Mouse (Mus musculus): ENCODE measurements around the gene Tesc. TPM values are rescaled to one million over a fixed set of nuclear protein-coding genes. Genes with fewer than 3 reads are reported as not detected.
A peak's percentile ranks its signal among the peaks of the same experiment; 100 is the strongest.

The Tesc gene
- polyA plus RNA-seq, 1 experiment from 2014 or later = 0.55 TPM

DNA sequence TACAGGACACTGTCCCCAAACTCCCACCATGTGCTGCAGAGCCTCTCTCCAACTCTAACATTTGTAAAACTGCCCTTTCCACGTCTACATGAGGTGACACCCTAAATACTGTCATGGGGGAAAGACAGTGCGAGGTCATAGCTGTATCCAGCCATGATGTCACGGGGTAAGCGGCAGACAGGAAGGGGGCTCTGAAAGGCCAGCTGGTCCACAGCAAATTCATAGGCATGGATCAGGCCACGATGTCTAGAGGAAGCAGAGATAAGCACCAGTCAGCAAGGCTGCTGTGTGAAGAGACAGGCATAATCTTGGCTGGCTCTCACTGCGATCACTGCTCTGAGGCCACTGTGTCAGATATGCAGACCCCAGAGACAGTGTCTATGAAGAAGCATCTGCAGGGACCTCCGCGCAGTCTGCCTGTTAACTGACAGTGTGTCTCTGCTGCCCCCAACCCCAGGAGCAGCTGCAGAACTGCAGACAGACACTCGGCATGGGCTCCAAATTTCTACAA is 40.5 kb downstream of the Tesc start:
- Histone ChIP-seq H3K27me3 (ENCODE audit: insufficient read depth, poor library complexity, severe bottlenecking) (no peaks in the 10 kb centered on the region), H3K4me3 (no peak overlapping the region), H3K4me1 (replicated peaks) (peaks cover 27% of the 10 kb centered on the region), H3K27ac (no peak overlapping the region), H3K9me3 (no peaks in the 10 kb centered on the region), H3K36me3 (peaks cover 88% of the 10 kb centered on the region)
- WGBS = 93% methylated on average over 9 of the region's 9 CpGs
- DNase-seq (ENCODE audit: low spot score) = no peak

DNA sequence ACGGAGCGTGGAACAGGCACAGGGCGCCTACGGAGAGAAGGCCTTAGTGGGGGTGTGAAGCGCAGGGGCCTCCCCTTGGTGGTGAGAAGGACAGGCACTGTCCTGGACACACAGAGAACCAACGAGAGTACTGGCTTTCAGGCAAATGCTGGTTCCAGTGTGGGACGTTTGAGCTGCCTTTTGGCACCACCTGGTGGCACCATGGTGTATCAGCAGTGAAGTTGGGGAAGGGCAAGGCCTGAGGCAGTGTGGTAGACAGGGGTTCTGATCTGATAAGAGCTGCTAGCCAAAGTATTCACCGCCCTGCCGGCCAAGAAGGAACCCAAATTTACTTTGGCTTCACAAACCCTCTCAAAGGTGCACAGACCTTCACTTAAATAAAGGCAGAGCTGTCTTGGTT is 41.8 kb downstream of the Tesc start:
- 52% methylated on average over 9 of the region's 9 CpGs for WGBS
- Histone ChIP-seq H3K36me3 (peaks cover 96% of the 10 kb centered on the region), H3K4me3 (no peak overlapping the region), H3K4me1 (replicated peaks) (peaks cover 15% of the 10 kb centered on the region), H3K27ac (0 out of 2 replicates have a peak overlapping the region, but pooled peaks have one; percentile 5), H3K9me3 (no peaks in the 10 kb centered on the region), H3K27me3 (ENCODE audit: insufficient read depth, poor library complexity, severe bottlenecking) (no peaks in the 10 kb centered on the region)
- DNase-seq (ENCODE audit: low spot score) = peak; percentile 75

DNA sequence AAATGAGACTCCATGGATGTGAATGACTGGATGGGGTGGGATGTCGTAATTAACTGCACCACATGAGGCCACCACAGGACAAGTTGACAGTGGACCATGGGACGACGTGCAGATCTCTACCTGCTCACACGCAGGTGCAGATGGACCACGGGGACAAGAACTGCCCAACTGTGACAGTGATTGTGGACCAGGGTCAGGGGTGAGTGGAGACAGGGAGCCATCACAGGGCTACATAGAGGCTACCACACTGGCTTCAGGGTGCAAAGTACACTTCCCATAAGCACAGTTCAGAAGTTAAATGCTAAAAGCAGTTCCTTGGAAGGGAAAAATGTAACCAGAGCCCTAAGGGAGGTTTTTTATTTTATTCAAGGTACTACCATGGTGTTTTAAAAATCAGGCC is 44.2 kb downstream of the Tesc start:
- Histone ChIP-seq H3K4me1 (replicated peaks) (0 out of 2 replicates have a peak, but pooled peaks cover under 1% of the 10 kb centered on the region), H3K27ac (no peak overlapping the region), H3K9me3 (no peaks in the 10 kb centered on the region), H3K4me3 (no peak overlapping the region), H3K27me3 (ENCODE audit: insufficient read depth, poor library complexity, severe bottlenecking) (no peaks in the 10 kb centered on the region), H3K36me3 (peaks cover 96% of the 10 kb centered on the region)
- DNase-seq (ENCODE audit: low spot score) = no peak
- WGBS = 79% methylated on average over 5 of the region's 5 CpGs

DNA sequence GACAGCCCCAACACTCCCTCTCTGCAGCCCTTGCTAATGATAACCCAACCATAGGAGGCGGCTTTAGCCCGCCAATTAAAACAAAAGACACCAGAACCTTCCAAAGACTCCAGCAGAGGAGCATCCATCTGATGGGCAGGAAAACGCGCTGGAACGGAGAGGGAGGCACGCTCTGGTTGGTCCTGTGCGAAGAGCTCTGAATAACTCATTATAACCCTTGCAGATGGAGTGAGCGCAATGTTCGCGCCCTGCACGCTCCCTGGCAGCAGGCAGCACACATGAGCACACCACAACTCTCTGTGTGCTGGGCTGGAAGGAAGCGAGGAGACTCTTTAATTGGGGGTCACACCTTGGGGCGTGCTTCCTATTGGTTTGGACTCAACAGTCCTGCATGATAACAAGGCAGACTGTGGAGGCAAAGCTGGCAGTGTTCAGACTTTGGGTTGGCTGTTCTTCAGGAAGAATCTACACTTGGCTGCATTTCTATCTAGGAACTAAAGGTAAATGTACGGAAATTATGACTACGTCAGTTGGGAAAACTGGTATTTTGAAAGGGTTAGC is 45.8 kb downstream of the Tesc start:
- no peaks in the 10 kb centered on the region for H3K9me3 ChIP-seq
- no peak overlapping the region for H3K4me3 ChIP-seq
- no peak overlapping the region for H3K27ac ChIP-seq
- no peaks in the 10 kb centered on the region for H3K27me3 ChIP-seq (ENCODE audit: insufficient read depth, poor library complexity, severe bottlenecking)
- peaks cover 7% of the 10 kb centered on the region; the same call in 1 of the 2 replicates for H3K4me1 ChIP-seq (replicated peaks)
- 82% methylated on average over 15 of the region's 15 CpGs for WGBS
- H3K36me3 ChIP-seq = peaks cover 94% of the 10 kb centered on the region
- DNase-seq (ENCODE audit: low spot score) = no peak

DNA sequence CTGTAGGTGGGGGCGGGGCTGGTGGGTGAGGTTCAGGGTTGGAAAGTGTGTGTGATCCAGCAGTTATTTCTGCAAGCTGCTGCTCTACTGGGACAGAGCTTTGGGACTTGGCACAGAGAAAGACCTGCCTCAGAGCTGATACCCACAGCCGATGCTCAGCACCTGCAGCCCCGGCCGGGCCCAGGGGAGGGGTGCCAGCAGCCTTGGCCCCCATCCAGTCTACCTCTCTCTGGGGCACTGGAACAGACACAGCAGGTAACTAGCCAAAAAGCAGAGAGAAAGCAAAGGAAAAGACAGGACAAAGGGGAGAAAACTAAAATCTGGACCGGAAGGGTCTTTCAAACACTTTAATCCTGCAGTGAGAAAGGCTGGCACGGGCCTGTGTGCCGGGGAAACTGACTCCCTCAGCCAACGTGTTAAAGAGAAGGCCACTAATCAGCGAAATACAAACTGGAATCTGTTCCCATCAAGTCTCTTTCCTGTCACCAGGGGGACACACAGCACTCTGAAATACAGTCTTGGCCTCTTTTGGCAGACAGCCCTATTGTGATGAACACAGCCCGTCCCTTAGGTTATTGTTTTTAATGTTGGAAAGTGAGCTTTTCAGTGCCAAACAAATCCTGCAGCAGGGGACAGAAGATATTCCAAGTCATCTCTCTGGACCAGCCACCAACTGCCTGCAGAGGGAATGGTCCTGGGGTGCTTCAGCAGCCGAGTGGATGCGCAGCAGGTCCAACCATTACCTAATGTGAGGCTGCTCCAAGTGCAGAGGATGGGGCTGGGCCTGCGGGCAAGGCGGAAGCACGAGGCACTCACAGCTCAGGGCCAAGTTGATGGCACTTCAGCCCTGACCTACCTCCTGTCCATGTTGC is 49.4 kb downstream of the Tesc start:
- DNase-seq (ENCODE audit: low spot score) = no peak
- 91% methylated on average over 15 of the region's 15 CpGs for WGBS
- peaks cover 39% of the 10 kb centered on the region for H3K4me1 ChIP-seq (replicated peaks)

DNA sequence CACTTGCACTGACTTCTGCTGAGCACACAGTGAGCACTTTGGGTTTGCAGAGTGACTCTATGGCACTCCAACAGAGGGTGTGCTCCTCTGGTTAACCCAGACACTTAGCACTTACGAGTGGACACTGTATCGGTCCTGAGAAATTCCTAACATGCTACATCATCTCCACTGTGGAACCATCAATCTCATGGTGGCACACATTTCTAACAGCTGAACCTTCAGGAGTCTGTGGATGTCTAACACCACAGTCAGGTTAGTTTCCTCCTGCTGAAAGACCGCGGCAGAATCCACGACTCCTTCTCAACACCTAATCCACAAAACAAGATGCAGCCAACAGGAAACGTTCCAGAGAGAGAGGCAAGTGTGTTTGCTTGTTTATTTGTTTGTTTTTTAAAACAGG is 51.0 kb downstream of the Tesc start:
- Histone ChIP-seq H3K36me3 (peaks cover 63% of the 10 kb centered on the region), H3K27me3 (ENCODE audit: insufficient read depth, poor library complexity, severe bottlenecking) (no peaks in the 10 kb centered on the region), H3K9me3 (no peaks in the 10 kb centered on the region), H3K4me3 (no peak overlapping the region), H3K4me1 (replicated peaks) (peaks cover 55% of the 10 kb centered on the region), H3K27ac (peak overlapping the region; percentile 73)
- DNase-seq (ENCODE audit: low spot score) = no peak
- WGBS = 87% methylated on average over 6 of the region's 6 CpGs

More for the DNA sequence above, 49.4 kb downstream of the Tesc start:
- Histone ChIP-seq H3K4me3 (no peak overlapping the region), H3K27me3 (ENCODE audit: insufficient read depth, poor library complexity, severe bottlenecking) (no peaks in the 10 kb centered on the region), H3K27ac (peak overlapping the region; percentile 51), H3K36me3 (peaks cover 68% of the 10 kb centered on the region), H3K9me3 (no peaks in the 10 kb centered on the region)

DNA sequence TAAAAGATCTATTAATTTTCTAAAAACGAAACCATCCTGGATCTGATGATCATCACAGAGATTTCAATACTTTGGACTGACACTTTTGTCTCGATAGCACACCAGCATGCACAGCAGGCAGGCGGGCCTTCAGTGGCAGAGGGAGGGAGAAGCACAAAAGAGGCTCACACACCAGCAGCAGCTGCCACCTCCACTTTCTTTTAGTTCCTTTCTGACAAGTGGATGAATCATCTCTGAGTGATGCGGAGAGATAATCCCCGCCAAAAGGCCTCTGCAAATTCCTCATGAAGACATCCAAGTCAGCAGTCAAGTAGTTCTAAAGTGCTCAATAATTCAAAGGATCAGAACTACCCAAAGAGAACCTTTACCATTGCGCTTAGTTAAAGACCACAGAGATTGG is 51.8 kb downstream of the Tesc start:
- DNase-seq (ENCODE audit: low spot score) = no peak
- Histone ChIP-seq H3K9me3 (no peaks in the 10 kb centered on the region), H3K4me3 (no peak overlapping the region), H3K36me3 (peaks cover 57% of the 10 kb centered on the region), H3K27me3 (ENCODE audit: insufficient read depth, poor library complexity, severe bottlenecking) (no peaks in the 10 kb centered on the region), H3K4me1 (replicated peaks) (peaks cover 63% of the 10 kb centered on the region), H3K27ac (peak overlapping the region; percentile 73)
- WGBS = 53% methylated on average over 6 of the region's 6 CpGs

DNA sequence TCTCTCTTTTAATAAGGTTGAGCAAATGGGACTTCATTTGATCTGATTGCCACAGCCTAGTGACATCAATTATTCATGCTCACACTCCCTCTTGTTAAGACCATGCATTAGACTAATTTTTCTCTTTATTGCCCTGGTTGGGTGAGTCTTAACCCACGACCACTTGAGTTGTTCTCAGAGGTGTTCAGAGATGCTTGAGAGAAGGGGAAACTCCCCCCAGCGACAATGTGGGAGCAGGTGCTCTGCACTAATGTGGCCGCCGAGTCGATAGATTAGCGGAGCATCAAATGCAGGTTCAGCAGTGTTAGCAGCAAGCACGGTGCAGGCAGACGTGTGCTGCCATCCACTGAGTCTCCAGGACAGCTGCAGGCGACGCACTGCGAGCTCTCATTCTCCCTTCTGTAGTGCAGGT is 52.3 kb downstream of the Tesc start:
- peaks cover 57% of the 10 kb centered on the region for H3K36me3 ChIP-seq
- no peaks in the 10 kb centered on the region for H3K27me3 ChIP-seq (ENCODE audit: insufficient read depth, poor library complexity, severe bottlenecking)
- peak overlapping the region; percentile 73 for H3K27ac ChIP-seq
- no peaks in the 10 kb centered on the region for H3K9me3 ChIP-seq
- H3K4me3 ChIP-seq = no peak overlapping the region
- WGBS = 68% methylated on average over 11 of the region's 11 CpGs
- peaks cover 68% of the 10 kb centered on the region for H3K4me1 ChIP-seq (replicated peaks)
- DNase-seq (ENCODE audit: low spot score) = peak; percentile 29

DNA sequence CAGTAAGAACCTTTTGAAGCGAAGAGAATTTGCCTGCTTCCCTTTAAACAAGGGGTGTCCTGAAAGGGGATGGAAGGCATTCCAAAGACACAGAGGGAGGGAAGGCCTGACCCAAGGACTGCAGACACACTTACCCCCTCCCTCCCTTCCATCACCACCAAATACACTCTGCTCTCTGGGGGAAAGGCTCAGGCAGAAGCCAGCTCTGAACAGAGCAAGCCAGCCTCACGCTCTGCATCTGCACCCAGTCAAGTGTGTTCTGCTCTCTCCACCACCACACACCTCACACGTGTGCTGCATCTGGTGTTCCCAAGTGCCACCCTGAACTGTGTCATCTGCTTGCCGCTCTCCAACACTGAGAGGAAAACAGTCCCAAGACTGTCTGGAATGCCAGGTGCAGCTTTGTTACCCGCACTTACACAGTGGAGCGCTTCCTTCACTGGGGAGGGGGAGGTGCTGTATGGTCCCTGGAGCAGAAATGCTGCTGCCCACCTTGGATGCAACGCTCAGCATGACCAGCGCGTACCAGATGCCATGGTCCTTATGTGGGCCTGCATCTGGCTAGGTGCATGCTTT is 53.9 kb downstream of the Tesc start:
- H3K27ac ChIP-seq = peak overlapping the region; percentile 73

DNA sequence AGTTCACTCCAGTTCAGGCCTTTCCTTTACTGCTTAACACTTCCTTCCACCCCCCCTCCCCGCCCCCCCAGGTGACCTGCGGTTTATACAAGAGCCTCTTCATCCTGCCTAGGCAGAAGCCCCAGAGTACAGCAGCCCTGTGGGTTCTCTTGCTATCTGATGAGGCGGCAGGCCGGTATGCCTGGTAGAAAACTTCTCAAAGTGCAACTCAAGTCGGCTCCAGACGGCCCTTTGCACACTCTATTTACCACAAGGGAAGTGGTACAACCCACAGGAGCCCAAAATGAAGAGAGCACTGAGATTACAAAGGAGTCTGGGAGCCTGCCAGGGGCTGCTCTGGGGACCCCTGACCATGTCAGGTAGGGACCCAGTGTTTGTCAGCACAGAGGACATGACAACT is 54.5 kb downstream of the Tesc start:
- H3K9me3 ChIP-seq = no peaks in the 10 kb centered on the region
- WGBS = 78% methylated on average over 6 of the region's 6 CpGs
- no peaks in the 10 kb centered on the region for H3K27me3 ChIP-seq (ENCODE audit: insufficient read depth, poor library complexity, severe bottlenecking)
- peaks cover 47% of the 10 kb centered on the region for H3K36me3 ChIP-seq
- no peak for DNase-seq (ENCODE audit: low spot score)
- H3K4me3 ChIP-seq = no peak overlapping the region
- peaks cover 89% of the 10 kb centered on the region for H3K4me1 ChIP-seq (replicated peaks)
- peak overlapping the region; percentile 73 for H3K27ac ChIP-seq

More for the DNA sequence above, 53.9 kb downstream of the Tesc start:
- Histone ChIP-seq H3K4me3 (no peak overlapping the region), H3K36me3 (peaks cover 47% of the 10 kb centered on the region), H3K27me3 (ENCODE audit: insufficient read depth, poor library complexity, severe bottlenecking) (no peaks in the 10 kb centered on the region), H3K4me1 (replicated peaks) (peaks cover 84% of the 10 kb centered on the region), H3K9me3 (no peaks in the 10 kb centered on the region)
- no peak for DNase-seq (ENCODE audit: low spot score)
- WGBS = 72% methylated on average over 9 of the region's 9 CpGs

DNA sequence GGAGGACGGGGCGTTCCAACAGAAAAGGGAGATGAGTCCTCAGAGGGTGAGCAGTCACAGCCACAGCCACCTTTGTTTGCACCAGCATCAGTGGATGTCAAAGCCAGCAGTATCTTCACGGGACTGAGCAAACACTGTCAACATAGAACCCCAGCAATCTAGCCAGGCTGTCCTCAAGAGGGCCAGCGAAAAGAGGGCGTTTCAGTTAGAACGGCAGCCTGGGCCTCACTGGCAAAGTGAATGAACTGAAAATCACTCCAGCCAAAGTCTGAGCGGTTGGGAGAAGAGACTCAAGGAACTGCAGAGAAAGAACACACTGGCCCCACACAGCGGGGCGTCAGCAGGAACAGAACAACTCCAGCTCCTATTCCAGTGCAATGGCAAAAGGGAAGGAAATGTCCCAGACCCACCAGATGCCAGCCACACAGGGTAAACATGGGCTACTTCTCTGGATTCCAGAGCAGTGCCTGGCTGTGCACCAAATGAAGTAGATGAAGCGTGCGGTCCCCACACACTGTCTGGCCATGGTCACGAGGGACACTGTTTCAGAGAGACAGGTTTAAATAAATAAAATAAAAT is 55.6 kb downstream of the Tesc start:
- 60% methylated on average over 12 of the region's 12 CpGs for WGBS
- DNase-seq (ENCODE audit: low spot score) = no peak
- peaks cover 36% of the 10 kb centered on the region for H3K36me3 ChIP-seq
- H3K27me3 ChIP-seq (ENCODE audit: insufficient read depth, poor library complexity, severe bottlenecking) = no peaks in the 10 kb centered on the region
- H3K4me3 ChIP-seq = no peak overlapping the region
- peaks cover 86% of the 10 kb centered on the region for H3K4me1 ChIP-seq (replicated peaks)
- peak overlapping the region; percentile 70 for H3K27ac ChIP-seq
- H3K9me3 ChIP-seq = no peaks in the 10 kb centered on the region

DNA sequence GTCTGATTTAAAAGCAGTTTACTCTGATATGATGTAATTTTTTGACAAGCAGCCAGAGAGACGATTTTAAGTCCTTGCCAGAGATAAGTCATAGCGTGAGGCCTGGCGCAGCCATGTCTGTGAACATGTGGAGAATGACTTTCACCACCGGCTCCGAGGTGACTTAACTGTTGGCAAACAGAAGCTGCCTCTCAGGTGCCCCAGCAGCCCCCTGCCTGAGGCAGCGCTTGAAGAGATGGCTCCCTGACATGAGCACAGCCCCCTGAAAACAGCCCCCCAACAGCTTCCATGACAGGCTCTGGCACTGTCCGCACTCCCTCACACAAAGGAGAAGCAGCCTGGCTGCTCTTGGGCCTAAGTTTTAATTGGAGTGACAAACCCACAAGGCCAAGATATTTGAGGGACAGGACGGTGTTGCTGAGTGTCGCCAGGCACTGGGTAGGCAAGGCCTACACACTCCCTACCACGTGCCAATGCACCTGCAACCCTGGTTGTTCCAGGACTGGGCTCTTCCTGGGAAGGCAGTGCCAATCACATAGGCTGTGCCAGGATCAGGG is 56.7 kb downstream of the Tesc start:
- Histone ChIP-seq H3K36me3 (peaks cover 39% of the 10 kb centered on the region), H3K4me1 (replicated peaks) (peaks cover 83% of the 10 kb centered on the region), H3K27ac (peak overlapping the region; percentile 73), H3K27me3 (ENCODE audit: insufficient read depth, poor library complexity, severe bottlenecking) (no peaks in the 10 kb centered on the region), H3K9me3 (no peaks in the 10 kb centered on the region), H3K4me3 (no peak overlapping the region)
- WGBS = 86% methylated on average over 10 of the region's 10 CpGs
- DNase-seq (ENCODE audit: low spot score) = no peak
